Mouse (Mus musculus) erythroblast, embryonic 14.5 days (primary cell): Measurements from ENCODE around the gene Tmem132d. TPM values are rescaled to one million over a fixed set of nuclear protein-coding genes. Genes with fewer than 3 reads are reported as not detected.

Experiments used
- H3K27me3 ChIP-seq: 2 replicates; pipeline ENCODE4 v1.6.1; 2012; ENCODE audit warnings: inconsistent platforms; ENCODE audit not compliant: control insufficient read depth
- H3K36me3 ChIP-seq: 2 replicates; pipeline ENCODE4 v1.6.1; 2012; ENCODE audit warnings: mild to moderate bottlenecking, inconsistent platforms; ENCODE audit not compliant: control insufficient read depth
- H3K4me1 ChIP-seq: 2 replicates; pipeline ENCODE4 v1.6.1; 2012; ENCODE audit warnings: inconsistent platforms; ENCODE audit not compliant: control insufficient read depth
- H3K4me3 ChIP-seq: replicated peaks from 2 replicates; pipeline ENCODE3; 2012; ENCODE audit warnings: moderate library complexity, mild to moderate bottlenecking, inconsistent platforms
- H3K9me3 ChIP-seq: 2 replicates; pipeline ENCODE4 v1.6.1; 2012; ENCODE audit warnings: low read length, inconsistent platforms, mixed read lengths; ENCODE audit not compliant: control insufficient read depth
- GATA1 ChIP-seq: IDR thresholded peaks from 2 replicates; pipeline ENCODE4 v1.6.1; 2012; ENCODE audit warnings: low read length, inconsistent platforms, mixed read lengths
- TAL1 ChIP-seq: IDR thresholded peaks from 3 replicates; pipeline ENCODE4 v1.6.1; 2012; ENCODE audit warnings: low read length, inconsistent platforms, mixed read lengths
- polyA plus RNA-seq: library from polyadenylated mRNA; stranded (reverse); fragments of >175 nt; gene quantifications from 2 replicates; pipeline ENCODE4 v1.2.3, GENCODE M21; 2012

The Tmem132d gene
- polyA plus RNA-seq, 1 experiment: not detected

- H3K4me3 ChIP-seq: no peak overlapping the region
- no peaks in the 10 kb centered on the region for H3K4me1 ChIP-seq
- TF ChIP-seq GATA1 (no peak), TAL1 (no peak)
- H3K36me3 ChIP-seq: no peaks in the 10 kb centered on the region
- peaks cover 9% of the 10 kb centered on the region for H3K27me3 ChIP-seq
- H3K9me3 ChIP-seq: peaks cover 3% of the 10 kb centered on the region
Measured at GRCm38 (mm10) chr5:128441121-128441520, 8.2 kb upstream of the Tmem132d start.

- TF ChIP-seq GATA1: no peak
- no peak for TF ChIP-seq TAL1
- H3K9me3 ChIP-seq: peaks cover 3% of the 10 kb centered on the region
- no peaks in the 10 kb centered on the region for H3K36me3 ChIP-seq
- no peak overlapping the region for H3K4me3 ChIP-seq
- H3K4me1 ChIP-seq: no peaks in the 10 kb centered on the region
- H3K27me3 ChIP-seq: peaks cover 7% of the 10 kb centered on the region
Measured at GRCm38 (mm10) chr5:128439828-128440227, 7.0 kb upstream of the Tmem132d start.

GRCm38 (mm10) chr5:128438078-128438477 is 5.2 kb upstream of the Tmem132d start:
- TF ChIP-seq GATA1 (no peak), TAL1 (no peak)
- Histone ChIP-seq H3K4me3 (no peak overlapping the region), H3K9me3 (peaks cover 5% of the 10 kb centered on the region), H3K36me3 (no peaks in the 10 kb centered on the region), H3K27me3 (peaks cover 7% of the 10 kb centered on the region), H3K4me1 (no peaks in the 10 kb centered on the region)

GRCm38 (mm10) chr5:128436909-128437308 is 4.0 kb upstream of the Tmem132d start:
- H3K27me3 ChIP-seq: peaks cover 19% of the 10 kb centered on the region
- peaks cover 15% of the 10 kb centered on the region for H3K9me3 ChIP-seq
- H3K4me1 ChIP-seq: no peaks in the 10 kb centered on the region
- no peak overlapping the region for H3K4me3 ChIP-seq
- H3K36me3 ChIP-seq: no peaks in the 10 kb centered on the region
- TF ChIP-seq TAL1: no peak
- no peak for TF ChIP-seq GATA1

GRCm38 (mm10) chr5:128435683-128436082 is 2.8 kb upstream of the Tmem132d start:
- peaks cover 20% of the 10 kb centered on the region for H3K27me3 ChIP-seq
- no peaks in the 10 kb centered on the region for H3K36me3 ChIP-seq
- H3K4me3 ChIP-seq: no peak overlapping the region
- H3K4me1 ChIP-seq: no peaks in the 10 kb centered on the region
- H3K9me3 ChIP-seq: peaks cover 17% of the 10 kb centered on the region
- TF ChIP-seq TAL1: no peak
- no peak for TF ChIP-seq GATA1

GRCm38 (mm10) chr5:128433786-128434185 is 909 bp upstream of the Tmem132d start:
- no peaks in the 10 kb centered on the region for H3K4me1 ChIP-seq
- H3K9me3 ChIP-seq: peaks cover 24% of the 10 kb centered on the region
- H3K27me3 ChIP-seq: peaks cover 20% of the 10 kb centered on the region
- TF ChIP-seq GATA1 (no peak), TAL1 (no peak)
- H3K36me3 ChIP-seq: no peaks in the 10 kb centered on the region
- no peak overlapping the region for H3K4me3 ChIP-seq

GRCm38 (mm10) chr5:128432422-128432821 is 455 bp downstream of the Tmem132d start:
- Histone ChIP-seq H3K4me3 (no peak overlapping the region), H3K9me3 (peaks cover 26% of the 10 kb centered on the region), H3K4me1 (no peaks in the 10 kb centered on the region), H3K27me3 (peaks cover 20% of the 10 kb centered on the region), H3K36me3 (no peaks in the 10 kb centered on the region)
- TF ChIP-seq TAL1 (no peak), GATA1 (no peak)

- TF ChIP-seq GATA1 (no peak), TAL1 (no peak)
- no peaks in the 10 kb centered on the region for H3K36me3 ChIP-seq
- no peak overlapping the region for H3K4me3 ChIP-seq
- no peaks in the 10 kb centered on the region for H3K4me1 ChIP-seq
- H3K27me3 ChIP-seq: no peaks in the 10 kb centered on the region
- H3K9me3 ChIP-seq: peaks cover 52% of the 10 kb centered on the region
Measured at GRCm38 (mm10) chr5:128424636-128425035, 8.2 kb downstream of the Tmem132d start.

GRCm38 (mm10) chr5:128424213-128424612 is 8.7 kb downstream of the Tmem132d start:
- Histone ChIP-seq H3K36me3 (no peaks in the 10 kb centered on the region), H3K4me1 (no peaks in the 10 kb centered on the region), H3K27me3 (no peaks in the 10 kb centered on the region), H3K9me3 (peaks cover 57% of the 10 kb centered on the region), H3K4me3 (no peak overlapping the region)
- no peak for TF ChIP-seq TAL1
- no peak for TF ChIP-seq GATA1

- TF ChIP-seq GATA1 (no peak), TAL1 (no peak)
- Histone ChIP-seq H3K4me3 (no peak overlapping the region), H3K4me1 (no peaks in the 10 kb centered on the region), H3K9me3 (peaks cover 64% of the 10 kb centered on the region), H3K27me3 (no peaks in the 10 kb centered on the region), H3K36me3 (no peaks in the 10 kb centered on the region)
Measured at GRCm38 (mm10) chr5:128422090-128422489, 10.8 kb downstream of the Tmem132d start.
